Mouse (Mus musculus) stomach, postnatal 0 days (tissue): ENCODE data around the gene Eid3.

Source experiments
- CTCF ChIP-seq: IDR thresholded peaks from 2 replicates; pipeline ENCODE4 v1.5.1; 2016; ENCODE audit warnings: antibody characterized with exemption, low read depth, mild to moderate bottlenecking, moderate library complexity
- EP300 ChIP-seq: optimal IDR thresholded peaks from 2 replicates; pipeline ENCODE3; 2016; ENCODE audit warnings: antibody characterized with exemption

DNA sequence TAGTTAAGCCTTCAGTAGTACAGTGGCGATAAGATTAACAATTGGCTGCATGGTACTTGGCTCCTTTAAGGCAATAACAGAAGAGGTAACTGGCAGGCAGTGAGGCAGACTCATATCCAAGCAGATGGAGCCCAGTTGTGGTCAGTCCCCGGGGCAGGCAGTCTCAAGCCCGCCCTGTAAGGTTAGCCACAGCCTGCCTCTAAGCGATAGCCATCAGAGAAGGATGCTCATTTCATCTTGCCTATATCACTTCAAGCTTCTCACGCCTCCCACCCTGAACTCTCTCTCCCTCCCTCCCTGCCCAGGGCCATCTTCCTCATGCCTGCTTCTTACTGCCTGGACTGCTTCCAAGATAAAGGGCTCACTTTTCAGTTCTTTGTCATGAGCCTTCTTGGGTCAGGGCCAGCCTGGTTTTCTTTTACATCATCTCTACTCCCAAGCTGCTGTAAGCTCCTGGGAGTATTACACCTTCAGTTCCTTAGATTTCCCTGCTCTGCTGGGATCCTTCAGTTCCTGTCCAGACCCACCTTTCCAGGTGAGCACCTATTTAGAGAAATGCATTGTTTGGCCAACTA, 3.2 kb upstream of the Eid3 start:
- TF ChIP-seq CTCF: no peak
- TF ChIP-seq EP300: no peak
